Mouse (Mus musculus): ENCODE results near the gene Olfr131. TPM values are rescaled to one million over a fixed set of nuclear protein-coding genes. Genes with fewer than 3 reads are reported as not detected.

Olfr131 gene
- polyA plus RNA-seq (2014; fragmentation: Illumina TruSeq; extraction: RNeasy Lipid Tissue Mini Kit (QIAGEN cat#74804); ENCODE audit: low read depth, low replicate concordance) = not detected

DNA sequence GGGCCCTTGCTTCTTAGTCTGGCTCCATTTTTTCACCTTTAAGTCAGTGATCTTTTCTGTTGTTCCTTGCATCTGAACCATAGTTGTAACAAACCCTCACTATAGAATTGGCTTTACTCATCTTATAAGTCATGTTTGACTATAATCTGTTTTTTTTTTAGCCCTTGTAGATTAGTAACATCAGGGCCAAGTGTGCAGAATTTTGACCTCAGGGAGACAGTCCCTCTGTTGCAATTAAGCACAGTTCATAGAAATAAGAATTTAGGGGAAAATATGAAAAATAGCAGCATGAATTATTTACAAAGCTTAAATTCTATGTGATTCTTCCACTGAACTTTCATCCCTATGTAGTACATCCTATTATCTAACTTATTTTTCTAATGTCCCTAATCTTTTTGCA is at the start of gene Olfr131:
TSS of gene Olfr131 (minus strand) at position 101 of the 400 bp plus-strand sequence.

DNA sequence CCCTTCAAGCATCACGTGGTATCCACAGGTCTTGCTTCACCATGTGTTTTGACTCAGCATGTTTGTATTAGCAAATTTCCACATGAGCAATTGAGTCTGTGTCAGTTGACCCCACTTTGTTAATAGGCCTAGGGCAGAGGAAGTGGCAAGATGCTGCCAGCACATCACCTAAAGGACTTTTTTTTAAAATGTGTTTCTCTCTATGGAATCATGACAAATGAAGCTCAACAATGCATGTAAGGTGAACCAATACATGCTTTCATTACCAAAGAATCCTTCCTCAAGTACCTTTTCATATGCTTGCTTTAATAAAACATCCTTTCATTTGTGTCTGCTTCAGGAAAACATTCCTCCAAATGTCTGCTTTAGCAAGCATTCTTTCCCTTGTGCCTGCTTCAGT is 45.9 kb upstream of the Olfr131 start, which contains the start of gene Olfr132:
TSS of gene Olfr132 (minus strand) at position 101 of the 400 bp plus-strand sequence.

DNA sequence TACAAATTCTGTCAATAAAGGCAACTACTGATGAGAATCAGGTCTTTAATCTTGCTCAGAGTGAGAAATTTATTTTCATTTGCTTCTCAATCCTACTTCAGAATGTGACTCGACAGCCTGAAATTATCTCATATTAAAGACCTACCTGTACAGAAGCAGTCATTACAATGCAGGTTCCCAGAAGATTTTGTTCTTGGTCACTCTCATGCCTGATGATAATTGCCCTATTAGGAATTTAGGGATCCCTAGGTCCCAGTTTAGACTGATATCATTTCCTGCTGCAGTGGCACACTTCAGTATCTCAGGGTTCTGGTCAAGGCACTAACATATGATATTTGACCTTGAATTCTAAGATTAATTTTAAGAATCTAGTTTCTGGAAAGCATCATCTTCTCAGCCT is 24.9 kb downstream of the Olfr131 start, which contains the start of gene Olfr130:
TSS of gene Olfr130 (plus strand) at position 301 of the 400 bp plus-strand sequence.

DNA sequence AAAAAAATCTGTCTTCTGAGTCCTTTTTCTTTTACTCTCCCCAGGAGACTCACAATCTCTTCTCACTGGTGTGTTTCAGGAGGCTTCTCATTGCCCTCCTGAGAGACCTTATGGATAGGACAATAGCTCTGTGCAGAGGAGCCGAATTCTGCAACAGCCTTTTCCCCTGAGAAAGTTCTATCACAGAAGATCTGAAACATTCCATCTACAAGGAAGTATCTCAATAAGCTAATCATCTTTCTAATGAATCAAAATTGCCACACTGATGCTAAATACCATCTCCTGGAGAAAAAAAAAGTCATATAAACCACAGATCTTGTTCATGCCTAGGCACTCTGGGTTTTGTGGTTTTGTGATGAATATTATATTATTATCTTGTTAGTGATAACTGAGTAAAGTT is 28.5 kb downstream of the Olfr131 start, which contains the start of gene Olfr129:
TSS of gene Olfr129 (minus strand) at position 101 of the 400 bp plus-strand sequence.

Other genes with a start within 250 kb of the Olfr131 start
- 1.5 TPM for gene Olfr126, start 241.2 kb downstream of the Olfr131 start, polyA plus RNA-seq (2014; fragmentation: Illumina TruSeq; extraction: RNeasy Lipid Tissue Mini Kit (QIAGEN cat#74804); ENCODE audit: low read depth, low replicate concordance)
- gene Olfr127, start 188.3 kb downstream of the Olfr131 start, polyA plus RNA-seq (2014; fragmentation: Illumina TruSeq; extraction: RNeasy Lipid Tissue Mini Kit (QIAGEN cat#74804); ENCODE audit: low read depth, low replicate concordance) = 3.0 TPM
- gene Olfr128, start 168.1 kb downstream of the Olfr131 start, polyA plus RNA-seq (2014; fragmentation: Illumina TruSeq; extraction: RNeasy Lipid Tissue Mini Kit (QIAGEN cat#74804); ENCODE audit: low read depth, low replicate concordance) = 7.1 TPM
- gene Olfr761, start 135.6 kb downstream of the Olfr131 start, polyA plus RNA-seq (2014; fragmentation: Illumina TruSeq; extraction: RNeasy Lipid Tissue Mini Kit (QIAGEN cat#74804); ENCODE audit: low read depth, low replicate concordance) = 1.4 TPM
- gene Olfr129, start 28.6 kb downstream of the Olfr131 start, polyA plus RNA-seq (2014; fragmentation: Illumina TruSeq; extraction: RNeasy Lipid Tissue Mini Kit (QIAGEN cat#74804); ENCODE audit: low read depth, low replicate concordance) = not detected
- gene Olfr130, start 24.8 kb downstream of the Olfr131 start, polyA plus RNA-seq (2014; fragmentation: Illumina TruSeq; extraction: RNeasy Lipid Tissue Mini Kit (QIAGEN cat#74804); ENCODE audit: low read depth, low replicate concordance) = not detected
- gene Olfr132, start 45.8 kb upstream of the Olfr131 start, polyA plus RNA-seq (2014; fragmentation: Illumina TruSeq; extraction: RNeasy Lipid Tissue Mini Kit (QIAGEN cat#74804); ENCODE audit: low read depth, low replicate concordance) = not detected
- not detected for gene Olfr133, start 56.6 kb upstream of the Olfr131 start, polyA plus RNA-seq (2014; fragmentation: Illumina TruSeq; extraction: RNeasy Lipid Tissue Mini Kit (QIAGEN cat#74804); ENCODE audit: low read depth, low replicate concordance)
- not detected for gene Olfr134, start 82.7 kb upstream of the Olfr131 start, polyA plus RNA-seq (2014; fragmentation: Illumina TruSeq; extraction: RNeasy Lipid Tissue Mini Kit (QIAGEN cat#74804); ENCODE audit: low read depth, low replicate concordance)
- gene Olfr135, start 115.6 kb upstream of the Olfr131 start, polyA plus RNA-seq (2014; fragmentation: Illumina TruSeq; extraction: RNeasy Lipid Tissue Mini Kit (QIAGEN cat#74804); ENCODE audit: low read depth, low replicate concordance) = not detected
- gene Olfr138, start 172.3 kb upstream of the Olfr131 start, polyA plus RNA-seq (2014; fragmentation: Illumina TruSeq; extraction: RNeasy Lipid Tissue Mini Kit (QIAGEN cat#74804); ENCODE audit: low read depth, low replicate concordance) = not detected
- gene Olfr137, start 218.9 kb upstream of the Olfr131 start, polyA plus RNA-seq (2014; fragmentation: Illumina TruSeq; extraction: RNeasy Lipid Tissue Mini Kit (QIAGEN cat#74804); ENCODE audit: low read depth, low replicate concordance) = not detected
- not detected for gene Olfr136, start 241.1 kb upstream of the Olfr131 start, polyA plus RNA-seq (2014; fragmentation: Illumina TruSeq; extraction: RNeasy Lipid Tissue Mini Kit (QIAGEN cat#74804); ENCODE audit: low read depth, low replicate concordance)